Mouse (Mus musculus): ENCODE data around the gene Rbm8a.

The Rbm8a gene

DNA sequence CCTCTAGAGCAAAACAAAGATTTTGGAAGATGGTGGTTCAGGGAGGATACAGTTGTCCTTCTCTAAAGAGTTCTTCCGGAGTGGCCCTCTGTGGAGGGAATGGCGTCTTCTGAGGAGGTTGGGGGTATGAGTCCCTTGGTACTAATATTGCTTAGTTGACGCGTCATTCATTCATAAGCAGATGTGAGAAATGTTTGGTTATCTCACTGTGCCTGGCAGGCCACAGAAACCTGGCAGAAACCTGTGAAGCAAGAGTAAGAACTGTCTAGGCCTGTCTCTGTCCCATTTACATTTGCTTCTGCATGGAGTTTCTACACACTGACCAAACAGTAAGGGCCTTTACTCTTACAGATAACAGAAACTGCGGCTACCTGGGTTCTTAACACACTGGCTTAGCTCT, 41.8 kb downstream of the Rbm8a start:
- WGBS: 97% methylated on average over 5 of the region's 5 CpGs

DNA sequence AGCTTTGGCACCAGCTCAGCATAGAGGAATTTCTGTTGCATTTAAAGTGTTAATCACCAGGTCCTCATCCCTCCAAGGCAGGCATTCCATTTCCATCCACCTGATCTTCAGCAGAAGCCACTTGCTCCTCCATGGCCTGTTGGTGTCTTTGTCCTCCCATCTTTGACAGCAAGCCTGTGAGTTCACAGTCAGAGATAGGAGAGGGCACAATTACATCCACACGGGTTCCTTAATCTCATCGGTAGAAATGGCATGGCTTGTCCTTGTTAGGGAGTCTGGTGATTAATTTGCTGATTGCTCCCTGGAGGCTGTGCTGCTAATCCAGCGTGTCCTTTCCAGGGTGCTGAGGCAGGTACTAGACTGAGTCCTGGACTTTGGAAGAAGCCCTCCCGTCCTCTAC, 43.8 kb downstream of the Rbm8a start:
- 85% methylated on average over 4 of the region's 4 CpGs for WGBS

DNA sequence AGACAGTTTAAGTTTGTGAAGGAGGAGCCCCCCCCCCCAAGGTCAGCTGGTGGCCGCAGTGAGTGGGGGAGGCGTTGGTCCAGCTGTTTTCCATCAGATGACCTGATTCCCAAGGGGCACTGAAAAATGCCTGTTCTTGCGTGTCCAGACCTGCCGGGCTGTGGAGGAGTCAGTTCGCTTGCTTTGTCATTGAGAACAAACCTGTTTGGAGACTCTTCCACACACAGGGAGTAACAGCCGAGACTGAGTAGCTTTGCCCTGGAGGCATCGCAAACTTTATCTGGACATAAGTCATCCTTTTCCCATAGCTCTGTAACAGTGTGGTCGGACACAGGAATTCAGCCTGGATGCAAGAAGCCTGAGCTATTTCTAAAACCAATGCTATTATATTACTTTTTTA, 44.7 kb downstream of the Rbm8a start:
- WGBS: 84% methylated on average over 8 of the region's 8 CpGs

DNA sequence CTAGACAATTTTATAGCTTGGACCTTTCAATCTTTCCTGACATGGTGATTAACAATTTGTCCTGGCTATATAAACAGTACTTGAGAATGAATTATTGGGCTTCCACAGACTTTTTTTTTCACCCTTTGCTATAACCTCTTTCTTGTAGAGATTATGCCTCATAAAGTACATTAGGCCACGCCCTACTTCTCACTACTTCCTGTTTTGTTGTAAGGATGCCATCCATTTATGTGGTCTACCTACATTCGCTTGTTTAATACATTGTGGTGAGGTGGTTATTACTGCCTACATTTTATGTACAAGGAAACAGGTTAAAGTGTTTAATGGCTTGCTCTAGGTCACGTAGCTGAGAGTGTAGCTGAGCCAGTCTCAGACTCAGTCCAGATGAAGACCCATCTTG, 45.4 kb downstream of the Rbm8a start:
- WGBS: 91% methylated on average over 3 of the region's 3 CpGs

DNA sequence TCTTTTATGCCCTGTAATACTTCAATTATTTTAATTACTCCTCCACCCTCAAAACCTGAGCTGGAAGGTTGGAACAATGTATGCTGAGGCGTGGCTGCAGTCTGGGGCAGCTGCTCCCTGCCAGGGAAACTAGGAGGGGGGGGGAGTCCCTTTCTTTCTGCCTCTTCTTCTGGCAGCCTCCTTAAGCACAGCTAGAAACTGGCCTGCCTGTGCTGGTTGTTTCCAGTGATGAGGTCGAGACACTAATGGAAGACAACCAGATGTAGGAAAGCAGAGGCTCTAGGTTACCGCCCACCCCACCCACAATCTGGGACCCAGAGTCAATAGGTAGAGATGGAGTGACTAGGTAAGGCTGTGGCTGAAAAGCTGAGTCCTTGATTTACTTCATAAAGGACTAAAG, 46.0 kb downstream of the Rbm8a start:
- 65% methylated on average over 3 of the region's 3 CpGs for WGBS

DNA sequence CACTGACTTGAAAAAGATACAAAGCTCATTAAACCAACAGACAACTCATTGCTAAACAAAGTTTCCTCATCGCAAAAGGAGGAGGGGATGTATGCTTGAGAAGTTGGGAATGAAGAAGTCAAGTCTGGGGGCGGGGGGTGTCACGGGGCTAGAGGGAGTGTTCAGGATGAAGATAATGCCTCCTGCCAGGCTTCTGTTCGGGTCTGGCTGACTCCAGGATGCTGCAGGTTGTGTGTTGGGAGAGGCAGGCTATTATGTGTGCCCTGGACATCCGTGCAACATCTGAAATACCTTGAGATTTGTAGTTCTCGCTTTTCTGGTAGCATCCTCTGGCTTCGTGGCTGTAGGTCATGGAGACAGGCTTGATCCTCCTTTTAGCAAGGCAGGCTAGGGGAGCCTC, 48.7 kb downstream of the Rbm8a start:
- WGBS: 82% methylated on average over 7 of the region's 7 CpGs

DNA sequence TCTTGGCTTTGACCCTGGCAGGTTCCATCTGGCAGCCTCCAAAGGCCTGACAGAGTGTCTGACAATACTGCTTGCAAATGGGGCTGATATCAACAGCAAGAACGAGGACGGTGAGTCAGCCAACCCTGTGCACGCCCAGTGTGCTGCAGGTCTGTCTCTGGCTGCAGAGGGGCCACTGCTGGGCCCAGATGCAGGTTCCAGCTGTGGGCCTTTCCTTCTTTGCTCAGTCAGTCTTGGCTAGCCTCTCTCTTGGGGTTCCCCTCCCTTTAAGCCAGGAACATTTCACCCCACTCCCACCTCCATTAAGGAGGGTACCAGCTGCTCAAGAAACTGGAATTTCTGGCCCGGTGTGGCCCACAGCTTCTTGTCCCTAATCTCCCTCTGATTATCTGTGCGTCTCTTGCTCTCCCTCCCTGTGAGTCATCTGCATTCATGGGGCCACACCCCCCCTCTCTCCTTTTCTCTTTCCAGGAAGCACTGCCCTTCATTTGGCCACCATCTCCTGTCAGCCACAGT, 49.5 kb downstream of the Rbm8a start:
- 57% methylated on average over 5 of the region's 5 CpGs for WGBS

DNA sequence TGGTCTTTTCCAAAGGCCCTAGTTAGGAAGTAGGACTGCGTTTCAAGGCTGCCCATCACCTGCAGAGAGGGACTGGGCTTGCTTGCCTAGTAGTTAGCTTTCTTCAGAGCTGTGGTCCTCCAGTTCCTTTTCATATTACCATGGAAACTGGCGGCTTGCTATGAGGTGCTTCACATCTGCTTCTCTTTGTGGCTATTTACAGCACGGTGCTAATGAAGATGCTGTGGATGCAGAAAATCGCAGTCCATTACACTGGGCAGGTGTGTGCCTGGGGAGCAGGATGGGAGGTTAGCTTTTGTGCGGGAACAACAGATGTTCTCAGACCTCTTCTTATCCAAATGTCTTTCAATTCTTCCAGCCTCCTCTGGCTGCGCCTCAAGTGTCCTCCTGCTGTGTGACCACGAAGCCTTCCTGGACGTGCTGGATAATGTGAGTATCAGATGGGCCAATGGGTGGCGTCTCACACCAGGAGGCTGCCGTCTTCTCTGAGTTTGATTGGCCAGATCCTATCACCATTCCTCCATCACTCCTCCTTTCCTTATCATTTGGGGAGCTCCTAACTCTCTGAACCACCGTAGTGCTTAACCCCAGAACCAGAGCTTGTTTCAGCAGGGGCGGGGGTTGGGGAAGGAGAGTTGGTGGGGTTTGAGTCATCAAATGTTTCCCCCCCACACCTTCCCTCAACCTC, 50.7 kb downstream of the Rbm8a start:
- 45% methylated on average over 12 of the region's 12 CpGs for WGBS
